Mouse (Mus musculus): Measurements from ENCODE around the gene Dyrk3. TPM values are rescaled to one million over a fixed set of nuclear protein-coding genes. Genes with fewer than 3 reads are reported as not detected.

The Dyrk3 gene
- polyA plus RNA-seq, 1 experiment from 2014 or later: 2.3 TPM

DNA sequence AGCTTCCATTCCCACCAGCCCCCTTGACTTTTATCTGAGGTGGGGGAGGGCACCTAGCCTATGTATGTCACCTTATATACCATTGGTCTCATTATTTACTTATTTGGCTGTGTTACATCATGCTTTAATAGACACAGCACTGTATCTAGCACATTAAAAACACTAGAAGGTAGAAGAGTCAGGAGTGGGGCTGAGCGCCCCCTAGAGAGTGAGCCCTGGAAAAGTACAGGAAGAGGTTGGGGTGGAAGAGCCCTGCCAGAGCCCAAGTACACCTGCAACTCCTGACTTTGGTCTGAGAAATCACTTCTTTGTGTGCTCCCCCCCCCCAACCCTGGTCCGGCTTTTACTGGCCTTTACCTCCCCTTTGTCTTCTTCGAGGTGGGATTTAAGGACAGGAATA, 16.2 kb downstream of the Dyrk3 start:
- no peaks in the 10 kb centered on the region for H3K27me3 ChIP-seq (replicated peaks; ENCODE audit: control insufficient read depth, insufficient read depth, low read length)
- 46% methylated on average over 3 of the region's 3 CpGs for WGBS
- no peak overlapping the region for H3K4me3 ChIP-seq (ENCODE audit: low read length)

DNA sequence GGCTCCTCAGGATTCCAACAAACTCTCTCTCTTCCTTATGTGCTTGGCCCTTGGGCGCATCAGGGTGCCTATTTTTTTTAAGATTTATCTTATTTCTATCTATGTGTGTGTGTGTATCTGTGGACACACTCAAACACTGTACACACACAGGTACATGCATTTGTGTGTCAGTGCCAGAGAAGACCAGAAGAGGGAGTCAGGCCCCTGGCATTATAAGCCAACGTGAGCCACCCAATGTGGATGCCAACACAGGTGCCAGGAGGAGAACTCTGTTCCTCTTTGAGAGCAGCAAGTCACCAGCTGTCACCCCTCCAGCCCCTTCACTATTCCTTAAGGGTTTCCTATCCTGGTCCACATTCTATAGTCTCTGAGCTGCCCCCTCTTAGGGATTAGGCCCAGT, 19.1 kb downstream of the Dyrk3 start:
- no peaks in the 10 kb centered on the region for H3K36me3 ChIP-seq (ENCODE audit: control insufficient read depth, insufficient read depth, low read length)
- H3K27ac ChIP-seq (ENCODE audit: low read length): no peak overlapping the region
- no peak overlapping the region for H3K4me2 ChIP-seq (ENCODE audit: low read depth, low read length)
- no peak overlapping the region for H3K4me3 ChIP-seq (ENCODE audit: low read length)
- no peaks in the 10 kb centered on the region; the same call in 1 of the 2 replicates for H3K4me1 ChIP-seq (ENCODE audit: control insufficient read depth, insufficient read depth, low read length)
- H3K9ac ChIP-seq (ENCODE audit: low read depth, low read length): no peak overlapping the region
- 60% methylated on average over 2 of the region's 2 CpGs for WGBS
- H3K9me3 ChIP-seq (ENCODE audit: control insufficient read depth, low read length): no peaks in the 10 kb centered on the region
- H3K27me3 ChIP-seq (replicated peaks; ENCODE audit: control insufficient read depth, insufficient read depth, low read length): no peaks in the 10 kb centered on the region
- ATAC-seq: no peak

More for the DNA sequence above, 16.2 kb downstream of the Dyrk3 start:
- H3K4me2 ChIP-seq (ENCODE audit: low read depth, low read length): no peak overlapping the region
- no peaks in the 10 kb centered on the region for H3K36me3 ChIP-seq (ENCODE audit: control insufficient read depth, insufficient read depth, low read length)
- no peak overlapping the region for H3K27ac ChIP-seq (ENCODE audit: low read length)
- ATAC-seq: no peak
- H3K9ac ChIP-seq (ENCODE audit: low read depth, low read length): no peak overlapping the region
- H3K9me3 ChIP-seq (ENCODE audit: control insufficient read depth, low read length): no peaks in the 10 kb centered on the region
- no peaks in the 10 kb centered on the region; the same call in 1 of the 2 replicates for H3K4me1 ChIP-seq (ENCODE audit: control insufficient read depth, insufficient read depth, low read length)

GRCm38 (mm10) chr1:131118530-131118929, 19.6 kb downstream of the Dyrk3 start:
- Histone ChIP-seq H3K27me3 (replicated peaks; ENCODE audit: control insufficient read depth, insufficient read depth, low read length) (no peaks in the 10 kb centered on the region), H3K4me1 (ENCODE audit: control insufficient read depth, insufficient read depth, low read length) (no peaks in the 10 kb centered on the region; the same call in 1 of the 2 replicates), H3K27ac (ENCODE audit: low read length) (no peak overlapping the region), H3K4me2 (ENCODE audit: low read depth, low read length) (no peak overlapping the region), H3K9ac (ENCODE audit: low read depth, low read length) (no peak overlapping the region), H3K4me3 (ENCODE audit: low read length) (no peak overlapping the region), H3K9me3 (ENCODE audit: control insufficient read depth, low read length) (no peaks in the 10 kb centered on the region), H3K36me3 (ENCODE audit: control insufficient read depth, insufficient read depth, low read length) (no peaks in the 10 kb centered on the region)
- no peak for ATAC-seq
- 65% methylated on average over 10 of the region's 10 CpGs for WGBS

DNA sequence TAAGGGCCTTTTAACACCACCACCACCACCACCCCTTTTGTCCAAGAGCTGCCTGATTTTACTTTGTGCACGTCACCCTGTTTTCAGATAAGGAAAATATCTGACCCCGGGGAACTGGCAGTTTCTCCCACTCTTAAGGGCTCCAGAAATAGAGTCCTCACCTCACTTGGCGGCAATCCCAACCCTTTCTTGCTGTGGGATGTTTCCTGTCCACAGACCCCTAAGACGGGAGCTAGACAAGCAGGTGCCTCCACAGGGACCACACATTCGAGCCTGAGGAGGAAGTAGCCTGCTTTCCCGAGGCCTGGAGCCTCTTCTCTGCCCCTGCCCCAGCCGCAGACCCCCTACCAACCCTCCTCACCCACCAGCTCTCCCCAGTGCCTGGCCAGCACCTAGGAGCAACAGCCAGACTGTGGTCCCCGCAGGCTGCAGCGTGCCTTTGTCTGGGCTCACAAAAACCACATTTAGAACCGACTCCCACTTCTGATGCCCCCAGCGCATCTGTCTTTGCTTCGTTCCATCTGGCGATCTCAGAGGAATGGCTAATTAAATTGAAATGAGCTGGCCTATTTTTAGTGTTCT, 21.6 kb downstream of the Dyrk3 start:
- Histone ChIP-seq H3K27me3 (replicated peaks; ENCODE audit: control insufficient read depth, insufficient read depth, low read length) (no peaks in the 10 kb centered on the region), H3K9ac (ENCODE audit: low read depth, low read length) (0 out of 2 replicates have a peak overlapping the region, but pooled peaks have one; percentile 6), H3K9me3 (ENCODE audit: control insufficient read depth, low read length) (no peaks in the 10 kb centered on the region), H3K27ac (ENCODE audit: low read length) (no peak overlapping the region), H3K4me1 (ENCODE audit: control insufficient read depth, insufficient read depth, low read length) (peaks cover 6% of the 10 kb centered on the region), H3K4me3 (ENCODE audit: low read length) (no peak overlapping the region), H3K36me3 (ENCODE audit: control insufficient read depth, insufficient read depth, low read length) (no peaks in the 10 kb centered on the region), H3K4me2 (ENCODE audit: low read depth, low read length) (no peak overlapping the region)
- ATAC-seq: no peak
- 65% methylated on average over 13 of the region's 13 CpGs for WGBS

GRCm38 (mm10) chr1:131115932-131116331, 22.2 kb downstream of the Dyrk3 start:
- Histone ChIP-seq H3K4me2 (ENCODE audit: low read depth, low read length) (no peak overlapping the region), H3K9ac (ENCODE audit: low read depth, low read length) (no peak overlapping the region), H3K9me3 (ENCODE audit: control insufficient read depth, low read length) (no peaks in the 10 kb centered on the region), H3K4me3 (ENCODE audit: low read length) (no peak overlapping the region), H3K27me3 (replicated peaks; ENCODE audit: control insufficient read depth, insufficient read depth, low read length) (no peaks in the 10 kb centered on the region), H3K27ac (ENCODE audit: low read length) (no peak overlapping the region), H3K4me1 (ENCODE audit: control insufficient read depth, insufficient read depth, low read length) (peaks cover 6% of the 10 kb centered on the region), H3K36me3 (ENCODE audit: control insufficient read depth, insufficient read depth, low read length) (no peaks in the 10 kb centered on the region)
- whole genome bisulfite sequencing: 11% methylated on average over 6 of the region's 6 CpGs
- peak; percentile 57; the same call in 1 of the 2 replicates for ATAC-seq

GRCm38 (mm10) chr1:131112576-131112975, 25.6 kb downstream of the Dyrk3 start:
- no peak overlapping the region for H3K9ac ChIP-seq (ENCODE audit: low read depth, low read length)
- no peaks in the 10 kb centered on the region for H3K9me3 ChIP-seq (ENCODE audit: control insufficient read depth, low read length)
- H3K27me3 ChIP-seq (replicated peaks; ENCODE audit: control insufficient read depth, insufficient read depth, low read length): no peaks in the 10 kb centered on the region
- ATAC-seq: peak; percentile 51
- H3K4me1 ChIP-seq (ENCODE audit: control insufficient read depth, insufficient read depth, low read length): peaks cover 15% of the 10 kb centered on the region
- H3K4me2 ChIP-seq (ENCODE audit: low read depth, low read length): no peak overlapping the region
- no peak overlapping the region for H3K4me3 ChIP-seq (ENCODE audit: low read length)
- H3K27ac ChIP-seq (ENCODE audit: low read length): no peak overlapping the region; the same call in 1 of the 2 replicates
- WGBS: 29% methylated on average over 6 of the region's 6 CpGs
- H3K36me3 ChIP-seq (ENCODE audit: control insufficient read depth, insufficient read depth, low read length): no peaks in the 10 kb centered on the region

DNA sequence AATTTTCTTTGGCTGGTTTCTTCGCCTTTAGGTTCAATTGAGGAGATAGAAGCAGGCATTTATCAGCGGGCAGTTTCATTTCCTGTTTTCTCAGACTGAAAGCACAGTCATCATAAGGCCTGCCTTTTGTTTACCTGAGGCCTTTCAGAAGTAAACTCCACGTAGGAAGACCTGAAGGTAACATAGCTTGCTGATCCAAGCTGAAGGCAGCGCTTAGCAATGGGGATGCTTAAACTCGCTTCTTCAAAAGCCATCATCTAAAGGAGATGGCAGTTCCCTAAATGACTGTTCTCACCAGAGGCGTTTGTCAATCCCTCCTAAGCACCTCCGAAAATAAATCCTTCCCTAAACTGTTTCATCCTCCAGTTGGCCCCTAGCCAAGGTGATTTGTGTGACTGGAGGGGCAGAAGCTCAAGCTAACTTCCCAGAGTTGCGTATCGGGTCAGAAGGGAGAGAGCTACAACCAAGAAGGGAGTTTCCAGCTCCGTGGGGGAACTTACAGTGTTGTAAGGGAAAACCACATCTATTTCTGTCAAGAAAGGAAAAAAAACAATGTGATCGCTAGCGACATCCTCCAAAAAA, 27.5 kb downstream of the Dyrk3 start:
- 66% methylated on average over 12 of the region's 12 CpGs for WGBS
- Histone ChIP-seq H3K36me3 (ENCODE audit: control insufficient read depth, insufficient read depth, low read length) (no peaks in the 10 kb centered on the region), H3K9ac (ENCODE audit: low read depth, low read length) (no peak overlapping the region), H3K4me2 (ENCODE audit: low read depth, low read length) (no peak overlapping the region), H3K4me1 (ENCODE audit: control insufficient read depth, insufficient read depth, low read length) (peaks cover 16% of the 10 kb centered on the region), H3K9me3 (ENCODE audit: control insufficient read depth, low read length) (no peaks in the 10 kb centered on the region; the same call in 1 of the 2 replicates), H3K27me3 (replicated peaks; ENCODE audit: control insufficient read depth, insufficient read depth, low read length) (no peaks in the 10 kb centered on the region), H3K27ac (ENCODE audit: low read length) (no peak overlapping the region), H3K4me3 (ENCODE audit: low read length) (no peak overlapping the region)
- no peak for ATAC-seq

GRCm38 (mm10) chr1:131107575-131108308, 30.4 kb downstream of the Dyrk3 start:
- no peaks in the 10 kb centered on the region for H3K27me3 ChIP-seq (replicated peaks; ENCODE audit: control insufficient read depth, insufficient read depth, low read length)
- H3K4me1 ChIP-seq (ENCODE audit: control insufficient read depth, insufficient read depth, low read length): peaks cover 16% of the 10 kb centered on the region
- no peak overlapping the region for H3K4me3 ChIP-seq (ENCODE audit: low read length)
- H3K36me3 ChIP-seq (ENCODE audit: control insufficient read depth, insufficient read depth, low read length): no peaks in the 10 kb centered on the region
- WGBS: 32% methylated on average over 10 of the region's 10 CpGs
- H3K9me3 ChIP-seq (ENCODE audit: control insufficient read depth, low read length): no peaks in the 10 kb centered on the region; the same call in 1 of the 2 replicates
- peak; percentile 95 for ATAC-seq
- H3K27ac ChIP-seq (ENCODE audit: low read length): peak overlapping the region; percentile 42
- H3K9ac ChIP-seq (ENCODE audit: low read depth, low read length): peak overlapping the region; percentile 41
- H3K4me2 ChIP-seq (ENCODE audit: low read depth, low read length): no peak overlapping the region

GRCm38 (mm10) chr1:131103776-131104424, 34.2 kb downstream of the Dyrk3 start:
- Histone ChIP-seq H3K4me2 (ENCODE audit: low read depth, low read length) (no peak overlapping the region), H3K36me3 (ENCODE audit: control insufficient read depth, insufficient read depth, low read length) (no peaks in the 10 kb centered on the region), H3K27me3 (replicated peaks; ENCODE audit: control insufficient read depth, insufficient read depth, low read length) (no peaks in the 10 kb centered on the region), H3K9me3 (ENCODE audit: control insufficient read depth, low read length) (no peaks in the 10 kb centered on the region; the same call in 1 of the 2 replicates), H3K27ac (ENCODE audit: low read length) (no peak overlapping the region), H3K4me1 (ENCODE audit: control insufficient read depth, insufficient read depth, low read length) (peaks cover 10% of the 10 kb centered on the region), H3K4me3 (ENCODE audit: low read length) (no peak overlapping the region), H3K9ac (ENCODE audit: low read depth, low read length) (no peak overlapping the region)
- ATAC-seq: no peak
- 67% methylated on average over 10 of the region's 10 CpGs for WGBS
